Mouse (Mus musculus) neural tube, embryonic 10.5 days (tissue): ENCODE measurements around the gene Tnfsf13.

Source experiments
- DNase-seq: peaks from one replicate; pipeline ENCODE4 v3.0.0-alpha.2; 2017; ENCODE audit warnings: low spot score; ENCODE audit errors: extremely low spot score

Tnfsf13 gene

DNA sequence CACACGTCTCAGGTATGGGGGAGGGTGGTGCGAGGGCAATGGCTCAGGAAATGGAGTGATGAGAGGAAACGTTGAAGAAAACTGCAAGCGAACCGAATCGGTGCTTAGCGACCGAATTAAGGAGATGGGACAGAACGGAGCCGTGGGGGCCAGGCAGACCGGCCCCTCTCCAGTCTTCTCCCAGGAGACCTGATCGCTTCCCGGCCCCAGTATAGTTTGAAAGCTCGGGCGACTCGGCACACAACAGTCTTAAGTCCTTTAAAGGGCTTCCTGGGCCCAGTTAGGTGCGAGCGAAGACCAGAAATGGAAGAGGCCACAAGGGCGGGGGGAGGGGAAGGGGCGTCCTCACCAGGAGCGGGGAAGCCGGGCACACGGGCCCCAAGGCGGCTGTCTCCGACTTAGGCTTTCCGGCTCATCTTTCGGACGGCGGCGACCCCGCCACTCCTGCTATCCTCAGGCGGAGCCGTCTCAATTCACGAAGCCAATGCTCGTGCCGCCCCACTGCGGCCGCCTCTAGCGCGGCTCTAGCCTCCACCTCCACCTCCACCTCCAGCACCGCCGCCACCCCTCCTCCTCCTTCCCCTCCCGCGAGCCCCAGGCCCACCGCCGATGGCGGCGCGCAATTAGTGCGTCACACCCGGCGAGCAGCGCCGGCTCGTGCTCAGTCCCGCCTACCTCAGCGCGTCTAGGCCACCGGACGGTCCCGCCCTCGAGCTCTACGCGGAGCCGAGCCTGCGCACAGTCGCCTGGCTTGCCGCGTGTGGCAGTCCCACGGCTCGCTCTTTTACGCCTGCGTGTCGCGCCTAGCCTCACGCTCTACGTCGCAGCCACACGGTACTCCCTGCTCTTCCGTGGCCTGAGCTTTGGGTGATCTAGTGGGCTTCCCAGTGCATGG is 4.0 kb downstream of the Tnfsf13 start, which contains the start of gene Senp3:
Gene Senp3, minus strand, starts transcription at position 771 of the 895 bp plus-strand sequence.
- peak; percentile 99 for DNase-seq

DNA sequence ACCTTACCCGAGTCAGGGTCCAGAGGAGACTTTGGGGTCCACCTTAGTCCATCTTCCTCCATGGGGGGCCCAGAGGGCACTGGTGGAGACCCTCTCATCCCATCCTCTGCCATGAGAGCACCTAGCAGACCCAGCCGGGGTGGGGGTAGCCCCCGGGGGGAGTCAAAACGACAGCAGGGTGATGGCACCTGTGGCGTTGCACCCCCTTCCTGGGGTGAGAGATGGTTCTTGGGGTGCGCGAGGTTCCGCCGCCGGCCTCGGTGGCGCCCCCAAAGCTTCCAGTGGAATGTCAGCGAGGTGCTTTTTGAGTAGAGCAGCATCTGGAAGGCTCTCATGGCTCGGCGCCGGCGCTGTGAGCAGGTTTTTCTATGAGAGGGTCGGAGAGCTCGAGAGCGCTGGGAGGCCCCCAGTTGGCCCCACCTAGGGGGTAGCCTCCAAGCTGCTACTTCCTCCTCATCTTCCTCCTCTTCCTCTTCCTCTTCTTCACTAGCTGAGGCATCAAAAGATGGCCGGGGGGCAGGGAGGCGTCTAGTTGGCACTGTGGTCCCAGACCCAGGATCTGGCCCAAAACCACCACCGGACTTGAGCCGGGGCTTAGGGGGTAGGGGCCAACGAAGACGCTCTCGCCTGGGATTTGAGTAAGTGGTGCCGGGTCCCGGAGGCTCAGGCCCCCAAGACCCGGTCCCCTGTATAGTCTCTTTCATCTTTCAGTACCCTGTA is 5.3 kb downstream of the Tnfsf13 start:
- no peak for DNase-seq

DNA sequence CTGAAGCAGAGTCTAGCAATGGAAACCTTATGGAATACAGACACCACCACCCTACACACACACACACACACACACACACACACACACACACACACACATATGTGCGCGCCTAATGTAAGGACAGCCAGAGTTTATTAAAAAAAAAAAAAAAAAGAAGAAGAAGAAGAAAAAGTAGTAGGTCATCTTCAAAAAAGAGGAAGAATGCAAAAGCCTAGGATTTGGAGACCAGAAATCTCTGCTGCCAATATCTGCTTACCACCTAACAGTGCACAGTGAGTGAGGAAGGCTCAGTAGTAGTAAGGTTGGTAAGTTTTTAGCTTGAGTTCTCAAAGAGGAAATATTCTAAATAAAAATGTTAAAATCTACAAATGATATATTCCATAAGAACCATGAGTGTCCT is 6.4 kb downstream of the Tnfsf13 start:
- DNase-seq: no peak

- peak; percentile 98 for DNase-seq
Observed at GRCm38 (mm10) chr11:69672211-69672706, 13.3 kb downstream of the Tnfsf13 start, which contains the start of gene Eif4a1. Gene Eif4a1 (minus strand): TSS chr11:69672423.

GRCm38 (mm10) chr11:69671726-69672124 is 13.9 kb downstream of the Tnfsf13 start:
- DNase-seq: no peak

DNA sequence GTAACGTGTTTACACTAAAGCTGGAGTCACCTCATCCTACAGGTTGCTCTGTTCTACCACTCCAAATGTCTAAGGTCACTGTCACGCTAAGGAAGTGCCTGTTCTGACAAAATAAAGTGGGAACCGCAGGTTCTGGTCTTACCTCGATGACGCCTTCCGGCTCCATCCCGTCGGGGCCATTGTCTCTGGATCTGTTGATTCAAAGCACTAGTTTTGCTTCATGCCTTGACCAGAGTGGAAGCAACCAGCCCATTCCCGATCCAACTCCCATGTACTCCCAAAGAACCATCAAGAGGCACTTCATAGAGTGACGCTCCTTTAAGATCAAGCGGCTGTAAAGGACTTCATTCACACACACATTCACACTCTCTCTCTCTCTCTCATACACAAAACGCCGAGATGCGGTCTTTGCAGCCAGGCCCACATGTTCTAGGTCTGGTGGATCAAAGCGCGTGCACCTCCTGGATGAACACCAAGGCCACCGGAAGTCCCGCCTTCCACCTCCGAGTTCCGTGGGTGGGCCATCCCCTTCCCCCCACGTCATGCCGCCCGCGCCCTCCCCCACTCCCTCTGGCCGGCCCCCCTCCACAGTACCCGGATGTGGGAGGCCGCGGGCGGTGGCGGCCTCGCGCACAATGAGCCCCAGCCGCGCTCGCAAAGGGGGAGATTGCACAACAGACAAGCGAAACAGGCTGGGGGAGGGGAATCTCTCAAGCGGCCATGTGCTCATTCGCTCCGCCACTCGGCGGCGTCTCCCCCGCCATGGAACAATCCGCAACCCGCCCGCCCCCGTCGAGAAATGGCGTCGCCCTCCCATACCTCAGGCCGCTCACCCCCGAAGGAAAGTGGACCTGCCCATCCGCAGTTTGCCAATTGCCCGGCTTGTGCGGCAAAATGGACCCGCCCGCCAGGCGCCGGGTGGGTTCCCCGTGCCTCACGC is 14.5 kb downstream of the Tnfsf13 start:
- DNase-seq: peak; percentile 95

- DNase-seq: no peak
Observed at GRCm38 (mm10) chr11:69666665-69667005, 18.9 kb downstream of the Tnfsf13 start.

DNA sequence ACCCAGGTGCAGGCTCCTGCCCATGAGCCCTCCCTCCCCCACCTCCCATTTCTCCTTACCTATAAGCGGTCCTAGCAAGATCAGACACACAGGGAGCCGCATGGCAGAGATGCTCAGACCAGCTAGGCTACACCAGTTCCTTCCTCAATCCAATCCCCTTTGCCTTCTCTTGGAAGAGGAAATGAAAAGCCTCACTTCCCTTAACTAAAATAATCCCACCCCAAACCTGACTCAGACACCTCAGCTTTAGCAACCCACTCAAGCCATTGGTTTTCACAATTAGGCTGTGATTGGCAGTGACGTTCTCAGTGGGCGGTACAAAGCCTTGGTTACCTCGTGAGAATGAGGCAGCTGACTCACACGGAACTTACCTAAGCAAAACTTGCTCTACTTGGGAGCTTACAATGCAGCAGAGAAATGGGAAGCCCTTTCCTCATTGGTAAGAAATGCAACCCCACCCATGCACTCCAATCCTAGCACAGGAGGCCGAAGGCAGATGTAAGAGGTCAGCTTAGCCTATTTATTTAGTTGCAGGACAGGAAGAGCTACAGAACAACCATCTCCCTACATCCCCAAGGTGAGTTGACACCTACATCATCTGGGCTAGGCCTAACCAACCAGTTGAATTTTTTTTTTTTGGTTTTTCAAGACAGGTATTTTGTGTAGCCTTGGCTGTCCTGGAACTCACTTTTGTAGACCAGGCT is 19.5 kb downstream of the Tnfsf13 start, which contains the start of gene Cd68:
Gene Cd68, minus strand, starts transcription at position 193 of the 704 bp plus-strand sequence.
- peak; percentile 40 for DNase-seq

DNA sequence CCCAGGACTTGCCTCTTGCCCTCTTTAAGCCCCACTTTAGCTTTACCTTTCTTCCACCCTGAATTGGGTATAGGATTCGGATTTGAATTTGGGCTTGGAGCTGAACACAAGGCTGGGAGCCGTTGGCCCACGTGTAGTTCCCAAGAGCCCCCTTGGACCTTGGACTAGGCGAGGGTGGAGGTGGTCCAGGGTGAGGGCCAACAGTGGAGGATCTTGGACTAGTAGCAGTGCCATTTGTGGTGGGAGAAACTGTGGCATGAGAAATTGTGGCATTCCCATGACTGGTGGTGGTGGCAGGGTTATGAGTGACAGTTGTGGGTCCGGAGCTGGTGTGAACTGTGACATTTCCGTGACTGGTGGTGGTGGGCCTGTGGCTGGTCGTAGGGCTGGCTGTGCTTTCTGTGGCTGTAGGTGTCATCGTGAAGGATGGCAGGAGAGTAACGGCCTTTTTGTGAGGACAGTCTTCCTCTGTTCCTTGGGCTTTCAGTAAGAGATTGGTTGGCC is 20.1 kb downstream of the Tnfsf13 start:
- peak; percentile 34 for DNase-seq

DNA sequence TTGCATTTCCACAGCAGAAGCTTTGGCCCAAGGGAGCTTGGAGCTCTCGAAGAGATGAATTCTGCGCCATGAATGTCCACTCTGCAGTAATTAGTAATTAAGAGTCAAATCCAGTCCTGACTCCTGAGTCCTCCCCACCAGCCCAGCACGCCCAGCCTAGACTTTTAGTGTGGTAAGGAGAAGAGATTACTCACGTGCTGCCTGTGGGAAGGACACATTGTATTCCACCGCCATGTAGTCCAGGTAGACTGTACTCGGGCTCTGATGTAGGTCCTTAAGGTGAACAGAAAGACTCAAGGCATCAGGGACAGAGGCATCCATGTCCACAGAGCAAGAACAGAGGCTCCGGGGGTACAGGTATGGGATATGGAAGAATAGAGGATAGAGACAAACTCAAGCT is 20.7 kb downstream of the Tnfsf13 start:
- no peak for DNase-seq

GRCm38 (mm10) chr11:69663795-69664194 is 21.8 kb downstream of the Tnfsf13 start:
- no peak for DNase-seq

DNA sequence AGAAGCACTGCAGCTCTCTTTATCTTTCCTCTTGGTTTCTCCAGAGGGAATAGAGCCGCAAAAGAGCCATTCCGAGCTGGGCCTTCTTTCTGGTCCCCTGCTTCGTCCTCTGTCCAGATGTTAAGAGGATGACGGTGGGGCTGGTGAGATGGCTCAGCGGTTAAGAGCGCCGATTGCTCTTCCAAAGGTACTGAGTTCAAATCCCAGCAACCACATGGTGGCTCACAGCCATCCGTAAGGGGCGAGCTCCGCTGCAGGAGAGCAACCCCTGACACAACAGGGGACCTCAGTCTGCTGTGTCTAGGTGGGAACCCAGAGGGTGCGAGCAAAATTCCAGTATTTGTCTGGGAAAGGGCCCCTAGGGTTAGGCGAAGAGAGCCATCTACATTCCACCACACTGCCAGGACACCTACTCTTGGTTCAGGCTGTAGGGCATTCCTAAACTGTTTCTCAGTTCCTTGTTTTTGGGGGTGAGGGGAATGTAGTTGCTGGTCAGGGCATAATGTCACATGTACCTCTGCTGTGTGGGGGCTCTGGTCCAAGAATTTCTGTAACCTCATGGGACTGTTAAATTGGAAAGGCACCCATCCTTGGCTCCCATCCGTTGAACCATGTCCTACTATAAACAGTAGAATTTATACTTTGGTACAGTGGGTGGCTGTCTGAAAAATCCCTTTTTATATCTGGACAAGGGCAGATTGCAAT is 22.5 kb downstream of the Tnfsf13 start:
- no peak for DNase-seq

- DNase-seq: peak; percentile 94
Observed at GRCm38 (mm10) chr11:69662213-69662966, 23.2 kb downstream of the Tnfsf13 start, which contains the start of gene Mpdu1. Gene Mpdu1 (minus strand): TSS chr11:69662642.

GRCm38 (mm10) chr11:69661221-69661881 is 24.2 kb downstream of the Tnfsf13 start:
- DNase-seq: no peak

- DNase-seq: no peak
Observed at GRCm38 (mm10) chr11:69657462-69657881, 28.1 kb downstream of the Tnfsf13 start.

DNA sequence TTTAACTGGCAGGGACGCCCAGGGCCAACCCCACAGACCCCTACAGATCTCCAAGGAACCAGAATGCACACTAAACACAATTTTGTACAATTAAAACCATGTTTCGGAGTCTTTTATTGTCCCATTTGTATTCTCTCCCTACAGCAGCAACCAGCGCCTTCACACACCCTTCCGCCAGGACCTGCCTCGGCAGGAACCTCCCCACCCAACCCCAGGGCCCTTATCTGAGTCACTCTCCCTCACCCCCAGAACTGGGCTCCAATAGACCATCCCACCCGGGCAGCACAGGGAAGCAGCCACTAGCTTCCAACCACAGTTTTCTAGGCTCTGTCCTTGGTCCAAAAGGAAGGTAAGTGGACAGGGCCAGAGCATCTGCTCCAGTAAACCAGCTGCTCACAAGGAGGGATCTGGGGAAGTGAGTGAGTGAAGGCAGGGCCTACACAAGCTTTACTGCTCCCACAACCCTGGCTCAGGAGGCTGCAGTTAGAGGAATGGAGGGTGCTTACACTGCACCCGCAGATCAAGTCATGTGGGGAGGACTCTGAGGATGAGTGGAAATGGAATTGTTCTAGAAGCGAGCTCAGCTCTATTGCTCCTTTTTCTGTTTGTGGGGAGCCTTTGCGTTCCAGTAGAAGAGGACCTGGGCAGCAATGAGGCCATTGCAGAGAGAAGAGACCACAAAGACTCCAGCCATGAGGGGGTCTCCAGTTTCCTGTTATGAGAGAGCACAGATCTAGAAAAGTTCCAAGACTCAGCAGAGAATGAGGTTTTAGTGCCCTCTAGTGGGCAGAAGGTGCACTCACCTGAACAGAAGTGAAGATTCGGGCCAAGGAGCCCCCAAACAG is 28.7 kb downstream of the Tnfsf13 start:
- DNase-seq: peak; percentile 57

GRCm38 (mm10) chr11:69656065-69656455 is 29.5 kb downstream of the Tnfsf13 start:
- no peak for DNase-seq
